ENCODE assay signal across 25 mouse cellular contexts in genomic region chr5:140624238-140624637, GRCm38 (mm10). TPM values are rescaled to one million over a fixed set of nuclear protein-coding genes. Genes with fewer than 3 reads are reported as not detected.
"Had no signal": no experiment of that assay in that cellular context is flagged by ENCODE, and none has a peak within 500 bp of the region (broad histone marks: within the 10 kb centered on the region; RNA-seq: fewer than 3 reads in every experiment).

No protein-coding gene starts in this region.

- H3K4me3 ChIP-seq: gastrocnemius, adult 2 months; heart, embryonic 10.5 days; heart, embryonic 12.5 days; hindbrain, embryonic 13.5 days; hindbrain, embryonic 15.5 days; kidney, embryonic 15.5 days; layer of hippocampus, adult 2 months; left cerebral cortex, adult 2 months; limb, embryonic 10.5 days; limb, embryonic 12.5 days; liver, embryonic 13.5 days had no signal

- DNase-seq: gastrocnemius, adult 2 months; gastrocnemius, postnatal 10 days; gastrocnemius, postnatal 25 days; heart, adult 18-20 months; heart, postnatal 10 days; heart, postnatal 36 days; kidney, adult 18-20 months; kidney, adult 8-10 months; kidney, postnatal 4 days; liver, embryonic 13.5 days had no signal

- ATAC-seq: hindbrain, postnatal 0 days had no signal

- H3K4me1 ChIP-seq: heart, embryonic 10.5 days; heart, embryonic 12.5 days had no signal

- H3K4me2 ChIP-seq: heart, embryonic 12.5 days; hindbrain, embryonic 13.5 days; hindbrain, embryonic 15.5 days; kidney, embryonic 15.5 days; limb, embryonic 12.5 days; liver, embryonic 13.5 days had no signal

- H3K27ac ChIP-seq: gastrocnemius, adult 2 months; heart, embryonic 10.5 days; hindbrain, embryonic 13.5 days; hindbrain, embryonic 15.5 days; hindbrain, postnatal 0 days; kidney, embryonic 15.5 days; kidney, postnatal 0 days; layer of hippocampus, adult 2 months; left cerebral cortex, adult 2 months; limb, embryonic 10.5 days; limb, embryonic 12.5 days; liver, embryonic 13.5 days had no signal

- H3K27me3 ChIP-seq: heart, embryonic 12.5 days; hindbrain, embryonic 13.5 days; hindbrain, embryonic 15.5 days; kidney, embryonic 15.5 days; limb, embryonic 12.5 days; liver, embryonic 13.5 days had no signal

- H3K9me3 ChIP-seq: heart, embryonic 10.5 days; hindbrain, embryonic 13.5 days; hindbrain, embryonic 15.5 days; kidney, embryonic 15.5 days; limb, embryonic 10.5 days; liver, embryonic 13.5 days had no signal

- H3K9ac ChIP-seq: heart, embryonic 12.5 days; hindbrain, embryonic 13.5 days; hindbrain, embryonic 15.5 days; kidney, embryonic 15.5 days; limb, embryonic 12.5 days; liver, embryonic 13.5 days had no signal

RNA-seq across cellular contexts. Expression of gene Grifin, which starts 59.4 kb away (rescaled TPM):
- polyA plus RNA-seq: heart, embryonic 10.5 days; heart, embryonic 14.5 days; hindbrain, embryonic 11.5 days; hindbrain, embryonic 13.5 days; hindbrain, embryonic 15.5 days; intestine, embryonic 14.5 days; kidney, postnatal 0 days; limb, embryonic 10.5 days; liver, adult 2 months had no signal
